Mouse (Mus musculus) bone marrow macrophage, adult 2 months (primary cell): ENCODE measurements around the gene Hist2h2aa1.

ENCODE experiments used
- CTCF ChIP-seq: IDR thresholded peaks from 2 replicates; pipeline ENCODE4 v1.5.1; 2012; ENCODE audit warnings: low read depth, mild to moderate bottlenecking, low read length, moderate library complexity
- POLR2A ChIP-seq: IDR thresholded peaks from 2 replicates; pipeline ENCODE4 v1.6.1; 2012; ENCODE audit warnings: mild to moderate bottlenecking, low read depth, low read length, borderline replicate concordance

GRCm38 (mm10) chr3:96195616-96196313 lies 49.5 kb upstream of the Hist2h2aa1 start:
- TF ChIP-seq CTCF (no peak; the same call in 1 of the 2 replicates), POLR2A (no peak)
